Mouse (Mus musculus): ENCODE results near the gene Ube2o. TPM values are rescaled to one million over a fixed set of nuclear protein-coding genes. Genes with fewer than 3 reads are reported as not detected.

The Ube2o gene
- polyA plus RNA-seq, 1 experiment from 2014 or later: 15.2 TPM

- Histone ChIP-seq H3K27me3 (ENCODE audit: insufficient read depth, low read length) (peaks cover 47% of the 10 kb centered on the region), H3K4me3 (ENCODE audit: low read depth, low read length) (peak within 1 kb of the TSS; percentile 71), H3K36me3 (replicated peaks; ENCODE audit: insufficient read depth, low read length) (peaks cover under 1% of the 10 kb centered on the region; the same call in 1 of the 2 replicates), H3K9ac (replicated peaks) (peak within 1 kb of the TSS; percentile 87), H3K4me2 (ENCODE audit: low read depth, low read length) (peak within 1 kb of the TSS; percentile 90), H3K4me1 (ENCODE audit: insufficient read depth) (peaks cover 18% of the 10 kb centered on the region), H3K27ac (ENCODE audit: low read depth) (no peak within 1 kb of the TSS), H3K9me3 (ENCODE audit: low read length) (no peaks in the 10 kb centered on the region)
- 48% methylated on average over 11 of the region's 11 CpGs for whole genome bisulfite sequencing (ENCODE audit: insufficient replicate concordance)
- ATAC-seq: no peak
- TF ChIP-seq EP300 (IDR thresholded peaks at IDR 0.05; ENCODE audit: low read depth) (no peak), CTCF (IDR thresholded peaks at IDR 0.05; ENCODE audit: low read depth) (no peak)
- DNase-seq: no peak
Observed at GRCm38 (mm10) chr11:116530187-116531147, 50.8 kb downstream of the Ube2o start, which contains the start of gene Sphk1. Gene Sphk1, plus strand, starts transcription at chr11:116530925.

DNA sequence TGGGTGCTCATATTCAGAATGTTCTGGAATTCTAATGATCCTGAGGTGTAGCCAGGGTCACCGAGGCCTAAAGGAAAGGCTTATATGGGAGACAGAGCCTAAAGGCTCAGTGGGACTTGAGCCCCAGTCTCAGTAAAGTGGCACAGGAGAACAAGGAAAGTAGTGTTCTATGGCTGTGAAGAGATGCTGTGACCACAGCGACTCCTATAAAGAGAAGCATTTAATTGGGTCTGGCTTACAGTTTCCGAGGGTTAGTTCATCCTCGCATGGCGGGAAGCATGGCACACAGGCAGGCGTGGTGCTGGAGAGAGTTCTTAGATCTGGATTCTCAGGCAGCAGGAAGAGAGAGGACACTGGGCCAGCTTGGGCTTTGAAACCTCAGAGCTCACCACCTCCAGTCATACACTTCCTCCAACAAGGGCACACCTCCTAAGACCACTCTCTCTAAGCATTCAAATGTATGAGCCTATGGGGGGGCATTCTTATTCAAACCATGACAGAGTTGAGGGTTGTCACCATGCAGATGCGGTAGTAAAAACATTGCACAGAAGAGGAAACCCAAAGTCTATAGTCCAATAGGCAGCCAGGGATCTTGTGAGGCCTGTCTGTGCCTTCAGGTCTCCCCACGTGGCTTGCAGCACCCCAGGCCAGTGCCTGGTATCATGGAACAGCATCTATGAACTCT lies 52.5 kb downstream of the Ube2o start:
- ATAC-seq (no peak), DNase-seq (no peak)
- H3K4me1 ChIP-seq (ENCODE audit: insufficient read depth): peaks cover 21% of the 10 kb centered on the region
- H3K9me3 ChIP-seq (ENCODE audit: low read length): no peaks in the 10 kb centered on the region
- no peak for TF ChIP-seq EP300 (IDR thresholded peaks at IDR 0.05; ENCODE audit: low read depth)
- no peak for TF ChIP-seq CTCF (IDR thresholded peaks at IDR 0.05; ENCODE audit: low read depth)
- no peak overlapping the region for H3K27ac ChIP-seq (ENCODE audit: low read depth)
- WGBS (ENCODE audit: insufficient replicate concordance): 83% methylated on average over 8 of the region's 8 CpGs
- peaks cover 43% of the 10 kb centered on the region for H3K27me3 ChIP-seq (ENCODE audit: insufficient read depth, low read length)
- H3K4me3 ChIP-seq (ENCODE audit: low read depth, low read length): no peak overlapping the region
- H3K36me3 ChIP-seq (replicated peaks; ENCODE audit: insufficient read depth, low read length): no peaks in the 10 kb centered on the region
- no peak overlapping the region for H3K9ac ChIP-seq (replicated peaks)
- H3K4me2 ChIP-seq (ENCODE audit: low read depth, low read length): no peak overlapping the region

- Histone ChIP-seq H3K4me1 (ENCODE audit: insufficient read depth) (peaks cover 12% of the 10 kb centered on the region), H3K27me3 (ENCODE audit: insufficient read depth, low read length) (peaks cover 8% of the 10 kb centered on the region; the same call in 1 of the 2 replicates), H3K9ac (replicated peaks) (no peak overlapping the region), H3K4me3 (ENCODE audit: low read depth, low read length) (no peak overlapping the region), H3K4me2 (ENCODE audit: low read depth, low read length) (no peak overlapping the region), H3K27ac (ENCODE audit: low read depth) (no peak overlapping the region), H3K9me3 (ENCODE audit: low read length) (no peaks in the 10 kb centered on the region), H3K36me3 (replicated peaks; ENCODE audit: insufficient read depth, low read length) (no peaks in the 10 kb centered on the region)
- DNase-seq (no peak), ATAC-seq (no peak)
- no peak for TF ChIP-seq CTCF (IDR thresholded peaks at IDR 0.05; ENCODE audit: low read depth)
- no peak for TF ChIP-seq EP300 (IDR thresholded peaks at IDR 0.05; ENCODE audit: low read depth)
- WGBS (ENCODE audit: insufficient replicate concordance): 51% methylated on average over 5 of the region's 5 CpGs
Observed at GRCm38 (mm10) chr11:116523699-116524189, 57.5 kb downstream of the Ube2o start.

DNA sequence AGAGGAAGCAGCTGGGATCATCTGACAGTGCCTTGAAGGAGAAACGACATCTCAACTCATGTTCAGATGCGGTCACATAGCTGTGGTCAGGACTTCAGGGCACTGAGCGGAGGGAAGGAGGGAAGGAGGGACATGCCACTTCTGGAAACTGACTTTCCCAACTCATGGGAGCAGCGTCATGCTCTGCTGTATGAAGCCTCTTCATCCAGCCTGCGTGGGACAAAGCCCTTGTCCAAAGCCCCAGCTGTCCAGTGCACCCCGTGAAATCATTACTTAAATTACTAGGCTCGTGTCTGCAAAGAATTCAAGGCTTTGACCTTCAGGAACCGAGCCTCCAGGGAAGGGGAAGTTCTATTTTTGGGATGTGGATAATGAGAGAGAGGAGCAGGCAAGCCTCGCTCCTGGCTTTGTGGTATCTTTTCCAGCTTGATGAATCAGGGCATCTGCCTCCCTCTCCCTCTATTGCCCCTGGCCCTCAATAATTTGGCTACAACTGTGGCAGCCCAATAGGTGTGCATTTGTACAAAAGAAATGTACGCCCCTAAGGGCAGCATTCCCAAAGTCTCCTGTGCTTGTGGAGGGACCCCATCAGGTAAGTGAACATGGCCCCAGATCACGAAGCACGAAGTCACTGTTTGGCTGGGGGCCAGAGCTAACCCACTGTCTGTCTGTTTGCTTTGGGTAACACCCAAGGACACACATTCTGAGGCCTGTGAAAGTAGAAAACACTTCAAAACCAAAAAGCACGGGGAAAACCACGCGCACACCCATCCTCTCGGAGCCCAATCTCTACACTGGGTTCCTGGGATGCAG lies 58.2 kb downstream of the Ube2o start:
- no peak for TF ChIP-seq CTCF (IDR thresholded peaks at IDR 0.05; ENCODE audit: low read depth)
- no peak for TF ChIP-seq EP300 (IDR thresholded peaks at IDR 0.05; ENCODE audit: low read depth)
- ATAC-seq (no peak), DNase-seq (no peak)
- Histone ChIP-seq H3K9ac (replicated peaks) (no peak overlapping the region), H3K27ac (ENCODE audit: low read depth) (no peak overlapping the region), H3K27me3 (ENCODE audit: insufficient read depth, low read length) (peaks cover 8% of the 10 kb centered on the region; the same call in 1 of the 2 replicates), H3K9me3 (ENCODE audit: low read length) (no peaks in the 10 kb centered on the region), H3K36me3 (replicated peaks; ENCODE audit: insufficient read depth, low read length) (no peaks in the 10 kb centered on the region), H3K4me1 (ENCODE audit: insufficient read depth) (peaks cover 12% of the 10 kb centered on the region), H3K4me2 (ENCODE audit: low read depth, low read length) (no peak overlapping the region), H3K4me3 (ENCODE audit: low read depth, low read length) (no peak overlapping the region)
- 48% methylated on average over 16 of the region's 16 CpGs for WGBS (ENCODE audit: insufficient replicate concordance)

- TF ChIP-seq CTCF (IDR thresholded peaks at IDR 0.05; ENCODE audit: low read depth) (no peak), EP300 (IDR thresholded peaks at IDR 0.05; ENCODE audit: low read depth) (no peak)
- peaks cover 12% of the 10 kb centered on the region for H3K4me1 ChIP-seq (ENCODE audit: insufficient read depth)
- H3K27me3 ChIP-seq (ENCODE audit: insufficient read depth, low read length): peaks cover 8% of the 10 kb centered on the region; the same call in 1 of the 2 replicates
- WGBS (ENCODE audit: insufficient replicate concordance): 73% methylated on average over 3 of the region's 3 CpGs
- no peak for ATAC-seq
- no peak overlapping the region for H3K27ac ChIP-seq (ENCODE audit: low read depth)
- no peak overlapping the region for H3K9ac ChIP-seq (replicated peaks)
- DNase-seq: no peak
- H3K4me2 ChIP-seq (ENCODE audit: low read depth, low read length): no peak overlapping the region
- H3K4me3 ChIP-seq (ENCODE audit: low read depth, low read length): no peak overlapping the region
- H3K36me3 ChIP-seq (replicated peaks; ENCODE audit: insufficient read depth, low read length): no peaks in the 10 kb centered on the region
- no peaks in the 10 kb centered on the region for H3K9me3 ChIP-seq (ENCODE audit: low read length)
Observed at GRCm38 (mm10) chr11:116522046-116522445, 59.2 kb downstream of the Ube2o start.
